10 mouse cellular contexts compared by ENCODE assay signal in genomic region chr11:113715078-113715674, GRCm38 (mm10). TPM values are rescaled to one million over a fixed set of nuclear protein-coding genes. Genes with fewer than 3 reads are reported as not detected.
DNase-seq lines count a peak whose midpoint lies in the region; ATAC-seq and TF ChIP-seq lines count a peak whose summit lies in the region.
"Had no signal": no experiment of that assay in that cellular context is flagged by ENCODE, and none has a peak within 500 bp of the region (broad histone marks: within the 10 kb centered on the region; RNA-seq: fewer than 3 reads in every experiment).

No protein-coding gene starts in this region.

- ATAC-seq in liver, embryonic 11.5 days (replicated peaks; ENCODE audit: low FRiP score), result no peak; the same call in 1 of the 2 replicates
- ATAC-seq in hematopoietic stem cell, adult 5-6 weeks (replicated peaks in 1 of 2; ENCODE audit: insufficient read depth in 1 of 2, low FRiP score in 2 of 2, low TSS enrichment in 1 of 2, low read depth in 1 of 2, poor library complexity in 2 of 2, severe bottlenecking in 2 of 2), result peak; percentile 44 to 55; a peak in 2 of 4 replicates
- peak; percentile 38; the same call in 1 of the 2 replicates for ATAC-seq in stomach, postnatal 0 days (ENCODE audit: low FRiP score, low TSS enrichment)

- 63% methylated on average over 7 of the region's 7 CpGs for WGBS in liver, embryonic 11.5 days
- WGBS in stomach, postnatal 0 days, result 73% methylated on average over 7 of the region's 7 CpGs

- no peak overlapping the region for H3K4me2 ChIP-seq in liver, embryonic 11.5 days
- no peak overlapping the region for H3K4me2 ChIP-seq in stomach, postnatal 0 days (replicated peaks; ENCODE audit: low read depth)
- H3K4me2 ChIP-seq: limb, embryonic 12.5 days; neural tube, embryonic 12.5 days had no signal

- H3K36me3 ChIP-seq in liver, embryonic 11.5 days (ENCODE audit: control insufficient read depth, insufficient read depth, low read length), result no peaks in the 10 kb centered on the region
- H3K36me3 ChIP-seq in stomach, postnatal 0 days (ENCODE audit: control insufficient read depth, insufficient read depth, low read length), result no peaks in the 10 kb centered on the region
- H3K36me3 ChIP-seq: limb, embryonic 12.5 days; neural tube, embryonic 12.5 days had no signal

- no peak for TF ChIP-seq EP300 in stomach, postnatal 0 days (optimal IDR thresholded peaks at IDR 0.05)

- no peak overlapping the region for H3K9ac ChIP-seq in liver, embryonic 11.5 days (ENCODE audit: low read depth, low read length)
- H3K9ac ChIP-seq in stomach, postnatal 0 days (ENCODE audit: low read length), result no peak overlapping the region
- H3K9ac ChIP-seq: limb, embryonic 12.5 days; neural tube, embryonic 12.5 days had no signal

- DNase-seq in liver, result peak; percentile 41
- DNase-seq in liver, embryonic 11.5 days (ENCODE audit: low spot score), result no peak
- DNase-seq in Muller cell, postnatal 12 days (ENCODE audit: inconsistent ontology term), result peak; percentile 66
- DNase-seq in stomach, postnatal 0 days (ENCODE audit: low spot score), result peak; percentile 59
- no peak for DNase-seq in right cerebral cortex, adult 2 months (ENCODE audit: low spot score in 2 of 2)
- no peak for DNase-seq in gastrocnemius, adult 18-20 months (ENCODE audit: low spot score)
- DNase-seq in heart, adult 18-20 months, result no peak

- H3K4me3 ChIP-seq in liver, embryonic 11.5 days (ENCODE audit: low read depth, low read length), result no peak overlapping the region
- H3K4me3 ChIP-seq in stomach, postnatal 0 days (ENCODE audit: low read depth, low read length), result no peak overlapping the region
- H3K4me3 ChIP-seq: limb, embryonic 12.5 days; neural tube, embryonic 12.5 days had no signal

- no peaks in the 10 kb centered on the region for H3K4me1 ChIP-seq in liver, embryonic 11.5 days (replicated peaks; ENCODE audit: control insufficient read depth, insufficient read depth, low read length)
- peaks cover 5% of the 10 kb centered on the region for H3K4me1 ChIP-seq in stomach, postnatal 0 days (replicated peaks; ENCODE audit: control insufficient read depth, insufficient read depth)

- no peaks in the 10 kb centered on the region for H3K9me3 ChIP-seq in liver, embryonic 11.5 days (ENCODE audit: control insufficient read depth, low read length)
- no peaks in the 10 kb centered on the region for H3K9me3 ChIP-seq in stomach, postnatal 0 days (ENCODE audit: control insufficient read depth, low read length)
- H3K9me3 ChIP-seq: limb, embryonic 12.5 days; neural tube, embryonic 12.5 days had no signal

- TF ChIP-seq CTCF in stomach, postnatal 0 days (IDR thresholded peaks at IDR 0.05; ENCODE audit: low read depth), result peak; percentile 43

- peaks cover 2% of the 10 kb centered on the region; the same call in 1 of the 2 replicates for H3K27me3 ChIP-seq in liver, embryonic 11.5 days (replicated peaks; ENCODE audit: control insufficient read depth, insufficient read depth, low read length)
- no peaks in the 10 kb centered on the region for H3K27me3 ChIP-seq in stomach, postnatal 0 days (ENCODE audit: control insufficient read depth, insufficient read depth, low read length)
- H3K27me3 ChIP-seq: limb, embryonic 12.5 days; neural tube, embryonic 12.5 days had no signal

- H3K27ac ChIP-seq in liver, embryonic 11.5 days (ENCODE audit: low read depth, low read length), result no peak overlapping the region
- H3K27ac ChIP-seq in stomach, postnatal 0 days (replicated peaks), result no peak overlapping the region
- H3K27ac ChIP-seq: limb, embryonic 12.5 days; neural tube, embryonic 12.5 days had no signal

RNA-seq across cellular contexts. Expression of gene Cpsf4l, which starts 5.4 kb away (rescaled TPM):
- 0.18 and 0.29 TPM in 2 replicates for polyA plus RNA-seq in liver, embryonic 11.5 days (2014; fragmentation: Nextera tagmentation; extraction: Ambion mirVana)
- total RNA-seq in hematopoietic stem cell, adult 5-6 weeks (2017), result not detected in 2 replicates
- 0.16 and 0.19 TPM in 2 replicates for polyA plus RNA-seq in stomach, postnatal 0 days (2015; fragmentation: Nextera tagmentation; extraction: Ambion mirVana)
- total RNA-seq in gastrocnemius, adult 18-20 months (2021), result not detected
- total RNA-seq in heart, adult 18-20 months (2021), result not detected

RNA-seq across cellular contexts. Expression of gene D11Wsu47e, which starts 31.0 kb away (rescaled TPM):
- polyA plus RNA-seq in liver, embryonic 11.5 days (2014; fragmentation: Nextera tagmentation; extraction: Ambion mirVana), result 22.4 and 22.9 TPM in 2 replicates
- 14.1 and 14.5 TPM in 2 replicates for total RNA-seq in hematopoietic stem cell, adult 5-6 weeks (2017)
- 8.7 and 9.7 TPM in 2 replicates for polyA plus RNA-seq in stomach, postnatal 0 days (2015; fragmentation: Nextera tagmentation; extraction: Ambion mirVana)
- 1 to 10 TPM; 3.2 to 6.6 TPM for total RNA-seq in gastrocnemius, adult 18-20 months (2021)
- total RNA-seq in heart, adult 18-20 months (2021), result 1 to 10 TPM; 7.0 to 7.8 TPM

RNA-seq across cellular contexts. Expression of gene Fam104a, which starts 31.2 kb away (rescaled TPM):
- polyA plus RNA-seq in liver, embryonic 11.5 days (2014; fragmentation: Nextera tagmentation; extraction: Ambion mirVana), result 58.7 and 62.3 TPM in 2 replicates
- total RNA-seq in hematopoietic stem cell, adult 5-6 weeks (2017), result 23.7 and 28.0 TPM in 2 replicates
- polyA plus RNA-seq in stomach, postnatal 0 days (2015; fragmentation: Nextera tagmentation; extraction: Ambion mirVana), result 34.2 and 34.3 TPM in 2 replicates
- total RNA-seq in gastrocnemius, adult 18-20 months (2021), result 10 to 100 TPM; 32.7 to 34.4 TPM
- total RNA-seq in heart, adult 18-20 months (2021), result 10 to 100 TPM; 16.0 to 16.7 TPM

RNA-seq across cellular contexts. Expression of gene Cdc42ep4, which starts 36.5 kb away (rescaled TPM):
- 26.0 and 29.5 TPM in 2 replicates for polyA plus RNA-seq in liver, embryonic 11.5 days (2014; fragmentation: Nextera tagmentation; extraction: Ambion mirVana)
- 6.1 and 7.9 TPM in 2 replicates for total RNA-seq in hematopoietic stem cell, adult 5-6 weeks (2017)
- 28.9 and 30.6 TPM in 2 replicates for polyA plus RNA-seq in stomach, postnatal 0 days (2015; fragmentation: Nextera tagmentation; extraction: Ambion mirVana)
- total RNA-seq in gastrocnemius, adult 18-20 months (2021), result 1 to 10 TPM; 4.5 to 7.4 TPM
- total RNA-seq in heart, adult 18-20 months (2021), result 10 to 100 TPM; 19.1 to 23.8 TPM

Comparison
In these comparisons a context has a peak if more than half of its experiments do, and no peak if none do; other contexts are left out.
1. DNase-seq: peak in liver (single experiment), Muller cell, postnatal 12 days (single experiment) and stomach, postnatal 0 days (single experiment); none in liver, embryonic 11.5 days (single experiment), right cerebral cortex, adult 2 months (0 of 2), gastrocnemius, adult 18-20 months (single experiment) and heart, adult 18-20 months (0 of 2).